Mouse (Mus musculus) heart, adult 2 months (tissue): ENCODE results near the gene Sugt1. TPM values are rescaled to one million over a fixed set of nuclear protein-coding genes. Genes with fewer than 3 reads are reported as not detected.

Experiments
- DNase-seq, 2 experiments: peaks; one replicate each; pipeline ENCODE4 v3.0.0; 2021
- H3K27ac ChIP-seq: fragments of 200-600 bp; 2 replicates; pipeline ENCODE4 v1.8.1; 2022
- H3K27me3 ChIP-seq: fragments of 200-500 bp; 2 replicates; pipeline ENCODE4 v1.6.1; 2012; ENCODE audit warnings: mild to moderate bottlenecking, low read length, inconsistent platforms, mixed read lengths; ENCODE audit not compliant: control insufficient read depth, insufficient read depth
- H3K36me3 ChIP-seq: fragments of 200-500 bp; 2 replicates; pipeline ENCODE4 v1.6.1; 2012; ENCODE audit warnings: low read length, inconsistent platforms; ENCODE audit not compliant: control insufficient read depth, insufficient read depth
- H3K4me1 ChIP-seq: fragments of 200-500 bp; 2 replicates; pipeline ENCODE4 v1.6.1; 2011; ENCODE audit warnings: low read length; ENCODE audit not compliant: control insufficient read depth, insufficient read depth
- H3K4me3 ChIP-seq: fragments of 200-600 bp; 2 replicates; pipeline ENCODE4 v1.8.1; 2022
- H3K79me2 ChIP-seq: fragments of 200-500 bp; replicated peaks from 2 replicates; pipeline ENCODE4 v1.6.1; 2012; ENCODE audit warnings: mild to moderate bottlenecking, inconsistent platforms, low read length, moderate library complexity, mixed read lengths; ENCODE audit not compliant: control insufficient read depth, insufficient read depth
- H3K9ac ChIP-seq: fragments of 200-500 bp; 2 replicates; pipeline ENCODE4 v1.6.1; 2012; ENCODE audit warnings: low read depth, mild to moderate bottlenecking, control low read depth, inconsistent platforms, low read length, mixed read lengths
- CTCF ChIP-seq: fragments of 200-600 bp; IDR thresholded peaks from 2 replicates; pipeline ENCODE4 v1.8.1; 2022; ENCODE audit warnings: antibody characterized with exemption, mild to moderate bottlenecking, moderate library complexity
- EP300 ChIP-seq: fragments of 200-500 bp; IDR thresholded peaks from 2 replicates; pipeline ENCODE4 v1.6.1; 2011; ENCODE audit warnings: low read depth, low read length, control low read depth; ENCODE audit not compliant: insufficient read depth
- POLR2A ChIP-seq: fragments of 200-500 bp; IDR thresholded peaks from 2 replicates; pipeline ENCODE4 v1.6.1; 2011; ENCODE audit warnings: mild to moderate bottlenecking, low read depth, low read length, control low read depth; ENCODE audit not compliant: insufficient read depth
- WGBS: fragments of 180-500 bp; shearing (Covaris S2); methylation state at CpG from one replicate; pipeline ENCODE4 v1.1.7; 2018; 5-methylcytosine and 5-hydroxymethylcytosine counted together
- intact Hi-C: fragments of 180-260 bp; cut with DNase I; formaldehyde crosslinking; loops from one replicate; pipeline ENCODE4 v1.15.1; 2025
- long read RNA-seq: library from polyadenylated mRNA; stranded (forward); transcript quantifications from one replicate; pipeline ENCODE4 v2.0.0, GENCODE M21; 2021
- polyA plus RNA-seq: library from polyadenylated mRNA; depleted of rRNA; stranded (reverse); fragments of >200 nt; gene quantifications from 2 replicates; pipeline ENCODE4 v1.2.3, GENCODE M21; 2012; rRNA removed
- total RNA-seq, 2 experiments: library from RNA; stranded (reverse); gene quantifications; 2 replicates each; pipeline ENCODE4 v1.2.3; 2021

Gene Sugt1
- total RNA-seq: 10 to 100 TPM; 52.4 to 64.9 TPM
- polyA plus RNA-seq: 5.7 and 16.9 TPM in 2 replicates
- long read RNA-seq, full-length matches to known transcripts: 29 of 33 reads
- long read RNA-seq, partial matches to known transcripts: 3 of 33 reads
- long read RNA-seq, other reads (novel, unspliced or antisense): 1 of 33 reads

DNA sequence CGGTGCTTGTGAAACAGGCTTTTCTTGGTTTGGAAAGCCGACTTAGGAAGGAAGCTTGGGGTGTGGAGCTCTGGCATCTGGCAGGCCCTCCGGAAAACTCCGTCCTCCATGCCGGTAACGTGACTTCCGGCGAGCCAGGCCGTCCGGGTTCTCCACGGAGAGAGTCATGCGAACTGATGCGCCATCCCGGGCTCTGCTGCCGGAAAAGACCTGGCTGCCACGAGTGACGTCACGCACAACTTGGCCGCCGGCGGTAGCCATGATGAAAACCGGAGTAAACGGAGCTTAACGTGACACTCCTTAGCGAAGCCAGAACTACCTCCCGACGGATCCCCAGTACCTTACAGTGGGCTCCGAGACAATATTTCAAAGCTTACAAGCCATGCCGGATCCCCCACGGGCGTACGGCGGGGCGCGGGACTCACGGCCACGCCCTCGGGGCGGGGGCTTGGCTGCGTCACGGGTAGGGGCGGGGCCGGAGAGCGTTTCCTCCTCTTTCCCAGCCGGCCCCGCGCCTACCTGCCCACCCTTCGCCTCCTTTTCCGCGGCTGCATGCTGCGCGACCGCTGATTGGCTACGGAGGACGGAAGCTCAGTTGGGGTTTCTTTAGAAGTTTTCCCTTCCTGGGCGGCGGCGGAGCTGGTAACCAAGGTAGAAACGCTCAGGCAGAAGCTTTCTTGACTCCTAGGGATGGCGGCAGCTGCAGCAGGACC is at the start of gene Sugt1:
Sugt1 (plus strand) TSS at position 553 of the 713 bp plus-strand sequence.
- under 1% methylated on average over 60 of the region's 60 CpGs for WGBS
- Histone ChIP-seq H3K4me1 (peaks cover 3% of the 10 kb centered on the region), H3K4me3 (peak within 1 kb of the TSS; percentile 70), H3K27ac (peak within 1 kb of the TSS; percentile 100), H3K27me3 (no peaks in the 10 kb centered on the region), H3K79me2 (0 out of 2 replicates have a peak, but pooled peaks cover 1% of the 10 kb centered on the region), H3K9ac (peak within 1 kb of the TSS; percentile 75), H3K36me3 (peaks cover 3% of the 10 kb centered on the region)
- intact Hi-C loops: loop anchor here (2.0 to 10.0 kb wide), 3 partner anchors 98 to 192 kb away; partner anchors contain the start of genes Elf1, Mtrf1, Naa16 and Wbp4
- peak; percentile 96 to 97 for DNase-seq
- TF ChIP-seq POLR2A: peak; percentile 72
- peak; percentile 66; the same call in 1 of the 2 replicates for TF ChIP-seq EP300
- TF ChIP-seq CTCF: no peak

DNA sequence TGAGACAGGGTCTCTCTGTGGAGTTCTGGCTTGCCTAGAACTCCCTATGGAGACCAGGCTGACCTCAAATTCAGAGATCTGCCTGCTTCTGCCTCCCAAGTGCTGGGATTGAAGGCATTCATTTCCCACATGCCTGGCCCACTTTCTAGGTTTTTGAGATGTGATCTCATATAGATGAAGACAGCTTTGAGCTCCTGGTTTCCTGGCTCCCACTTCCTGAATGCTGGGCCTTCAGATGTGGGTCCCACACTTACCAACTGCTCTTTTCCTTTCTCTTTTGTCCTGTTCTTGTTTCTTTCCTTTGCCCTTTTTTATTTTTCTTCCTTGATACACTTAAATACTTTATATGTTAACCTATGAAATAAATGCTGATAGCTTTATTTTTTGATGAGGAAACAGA is 49.6 kb upstream of the Sugt1 start:
- intact Hi-C loops: no loop called here
- Histone ChIP-seq H3K27me3 (no peaks in the 10 kb centered on the region), H3K36me3 (peaks cover 30% of the 10 kb centered on the region), H3K4me3 (no peak overlapping the region), H3K27ac (no peak overlapping the region; the same call in 1 of the 2 replicates), H3K9ac (no peak overlapping the region), H3K79me2 (peaks cover 10% of the 10 kb centered on the region), H3K4me1 (peaks cover 17% of the 10 kb centered on the region)
- TF ChIP-seq EP300 (no peak), CTCF (no peak), POLR2A (no peak)
- no peak for DNase-seq

DNA sequence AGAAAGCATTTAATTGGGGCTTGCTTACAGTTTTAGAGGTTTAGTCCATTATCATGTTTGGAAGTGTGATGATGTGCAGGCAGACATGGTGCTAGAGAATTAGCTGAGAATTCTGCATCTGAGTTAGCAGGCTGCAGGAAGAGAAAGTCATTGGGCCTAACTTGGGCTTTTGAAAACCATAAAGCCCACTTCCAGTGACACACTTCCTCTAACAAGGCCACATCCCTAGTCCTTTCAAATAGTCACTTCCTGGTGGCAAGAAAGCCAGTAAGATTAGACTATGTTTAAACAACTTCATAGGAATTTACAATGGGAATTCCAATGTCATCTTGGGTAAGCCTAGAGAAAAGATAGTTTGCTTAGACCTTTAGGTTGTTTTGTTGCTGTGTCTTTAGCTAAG is 45.9 kb upstream of the Sugt1 start:
- intact Hi-C loops: no loop called here
- no peak for DNase-seq
- Histone ChIP-seq H3K79me2 (peaks cover 16% of the 10 kb centered on the region), H3K27me3 (no peaks in the 10 kb centered on the region), H3K27ac (no peak overlapping the region), H3K36me3 (peaks cover 15% of the 10 kb centered on the region), H3K4me3 (no peak overlapping the region), H3K4me1 (peaks cover 8% of the 10 kb centered on the region), H3K9ac (no peak overlapping the region)
- TF ChIP-seq EP300 (no peak), CTCF (no peak), POLR2A (no peak)

DNA sequence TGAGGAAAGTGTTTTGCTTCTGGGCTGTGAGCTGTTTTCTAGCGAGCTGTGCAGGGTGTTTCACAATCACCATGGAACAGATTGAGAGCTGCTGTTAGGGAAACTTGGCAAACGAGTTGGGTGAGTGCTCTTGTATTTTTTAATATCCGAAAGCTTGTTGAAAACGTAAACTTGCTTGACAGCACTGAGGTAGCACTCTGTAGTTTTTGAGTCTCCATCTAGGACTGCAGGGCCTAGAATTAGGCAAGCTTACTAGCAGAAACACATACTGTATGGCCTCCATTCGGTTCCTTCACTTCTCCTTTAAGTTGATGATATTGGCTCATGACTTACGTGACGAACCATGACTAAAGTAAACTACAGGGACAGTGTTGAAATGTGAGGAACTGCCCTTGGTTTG is 38.1 kb upstream of the Sugt1 start:
- no peaks in the 10 kb centered on the region for H3K27me3 ChIP-seq
- H3K4me3 ChIP-seq: peak overlapping the region; percentile 7; the same call in 1 of the 2 replicates
- intact Hi-C loops: no loop called here
- TF ChIP-seq EP300: no peak
- no peak for TF ChIP-seq CTCF
- TF ChIP-seq POLR2A: no peak
- 29% methylated on average over 7 of the region's 7 CpGs for WGBS
- peaks cover 3% of the 10 kb centered on the region for H3K4me1 ChIP-seq
- peaks cover 2% of the 10 kb centered on the region for H3K36me3 ChIP-seq
- peaks cover 5% of the 10 kb centered on the region; the same call in 1 of the 2 replicates for H3K79me2 ChIP-seq
- H3K27ac ChIP-seq: peak overlapping the region; percentile 73
- DNase-seq: peak in 1 of 2 experiments; percentile 69
- peak overlapping the region; percentile 40 for H3K9ac ChIP-seq

DNA sequence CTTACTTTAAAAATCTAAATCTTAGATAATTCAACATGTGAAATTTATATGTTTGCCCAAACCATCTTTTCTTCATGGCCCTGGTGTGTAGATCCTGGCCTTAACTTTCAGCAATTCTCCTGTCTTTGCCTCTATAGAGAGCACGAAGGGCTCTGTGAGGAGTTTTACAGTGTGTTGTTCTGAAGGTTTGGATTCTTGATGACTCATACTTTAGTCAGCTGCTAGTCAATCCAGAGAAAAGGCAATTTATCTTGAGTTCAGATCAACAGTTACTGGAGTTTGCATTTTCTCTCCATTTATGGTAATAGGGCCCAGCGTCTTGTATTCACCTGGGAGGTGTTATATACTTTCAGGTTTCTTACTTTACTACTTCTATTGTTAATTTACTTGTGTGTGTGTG is 35.6 kb upstream of the Sugt1 start:
- H3K27me3 ChIP-seq: no peaks in the 10 kb centered on the region
- no peak for TF ChIP-seq POLR2A
- no peak for TF ChIP-seq CTCF
- no peak for TF ChIP-seq EP300
- peaks cover 2% of the 10 kb centered on the region for H3K36me3 ChIP-seq
- no peak overlapping the region for H3K27ac ChIP-seq
- no peak overlapping the region for H3K9ac ChIP-seq
- intact Hi-C loops: no loop called here
- H3K4me3 ChIP-seq: no peak overlapping the region
- peaks cover 3% of the 10 kb centered on the region for H3K4me1 ChIP-seq
- DNase-seq: no peak
- 81% methylated on average over 2 of the region's 2 CpGs for WGBS
- peaks cover 8% of the 10 kb centered on the region for H3K79me2 ChIP-seq

DNA sequence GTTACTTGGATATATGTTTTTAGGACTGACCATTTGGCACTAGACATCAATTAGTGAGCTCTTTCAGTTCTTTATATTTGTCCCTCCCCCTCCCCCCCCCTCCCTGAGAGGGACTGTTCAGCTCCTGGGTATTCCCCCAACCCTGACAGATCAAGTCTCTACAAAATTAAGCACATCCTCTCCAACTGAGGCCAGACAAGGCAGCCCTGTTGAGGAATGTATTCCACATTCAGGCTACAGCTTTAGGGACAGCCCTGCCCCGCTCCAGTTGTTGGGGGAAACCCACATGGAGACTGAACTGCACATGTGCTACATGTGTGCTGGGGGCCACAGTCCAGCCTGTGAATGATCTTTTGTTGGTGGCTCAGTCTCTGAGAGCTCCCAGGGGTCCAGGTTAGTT is 34.6 kb upstream of the Sugt1 start:
- intact Hi-C loops: no loop called here
- peaks cover 8% of the 10 kb centered on the region for H3K79me2 ChIP-seq
- TF ChIP-seq CTCF: no peak
- no peak for TF ChIP-seq POLR2A
- TF ChIP-seq EP300: no peak
- no peak overlapping the region for H3K4me3 ChIP-seq
- 96% methylated on average over 1 of the region's 1 CpGs for WGBS
- peaks cover 3% of the 10 kb centered on the region for H3K4me1 ChIP-seq
- no peak for DNase-seq
- peaks cover 4% of the 10 kb centered on the region for H3K36me3 ChIP-seq
- no peak overlapping the region for H3K9ac ChIP-seq
- H3K27ac ChIP-seq: no peak overlapping the region
- H3K27me3 ChIP-seq: no peaks in the 10 kb centered on the region
